Mouse (Mus musculus): ENCODE data around the gene Fer1l4.

The Fer1l4 gene

GRCm38 (mm10) chr2:156052816-156053215, at the start of gene Fer1l4:
TSS of gene Fer1l4 (minus strand) at chr2:156052947.
- no peak for DNase-seq (ENCODE audit: low spot score in 2 of 2)

GRCm38 (mm10) chr2:156091926-156092325, 39.2 kb upstream of the Fer1l4 start:
- no peak for DNase-seq (ENCODE audit: low spot score in 2 of 2)

GRCm38 (mm10) chr2:156089799-156090198, 37.1 kb upstream of the Fer1l4 start:
- no peak for DNase-seq (ENCODE audit: low spot score in 2 of 2)

- no peak for DNase-seq (ENCODE audit: low spot score in 2 of 2)
Observed at GRCm38 (mm10) chr2:156087391-156088110, 34.8 kb upstream of the Fer1l4 start.

- no peak for DNase-seq (ENCODE audit: low spot score in 2 of 2)
Observed at GRCm38 (mm10) chr2:156084541-156084940, 31.8 kb upstream of the Fer1l4 start.

- DNase-seq (ENCODE audit: low spot score in 2 of 2) = no peak
Observed at GRCm38 (mm10) chr2:156080391-156080790, 27.6 kb upstream of the Fer1l4 start.

- no peak for DNase-seq (ENCODE audit: low spot score in 2 of 2)
Observed at GRCm38 (mm10) chr2:156079674-156080073, 26.9 kb upstream of the Fer1l4 start.

GRCm38 (mm10) chr2:156079183-156079560, 26.4 kb upstream of the Fer1l4 start:
- no peak for DNase-seq (ENCODE audit: low spot score in 2 of 2)

GRCm38 (mm10) chr2:156078421-156079182, 25.9 kb upstream of the Fer1l4 start:
- no peak for DNase-seq (ENCODE audit: low spot score in 2 of 2)

- no peak for DNase-seq (ENCODE audit: low spot score in 2 of 2)
Observed at GRCm38 (mm10) chr2:156077461-156077860, 24.7 kb upstream of the Fer1l4 start.

GRCm38 (mm10) chr2:156073725-156074124, 21.0 kb upstream of the Fer1l4 start:
- DNase-seq (ENCODE audit: low spot score in 2 of 2) = no peak

GRCm38 (mm10) chr2:156071236-156071635, 18.5 kb upstream of the Fer1l4 start:
- no peak for DNase-seq (ENCODE audit: low spot score in 2 of 2)

- DNase-seq (ENCODE audit: low spot score in 2 of 2) = no peak
Observed at GRCm38 (mm10) chr2:156067916-156068315, 15.2 kb upstream of the Fer1l4 start.

GRCm38 (mm10) chr2:156066126-156066525, 13.4 kb upstream of the Fer1l4 start:
- no peak for DNase-seq (ENCODE audit: low spot score in 2 of 2)

GRCm38 (mm10) chr2:156065099-156066041, 12.6 kb upstream of the Fer1l4 start, which contains the start of gene Spag4:
TSS of gene Spag4 (plus strand) at chr2:156065175.
- DNase-seq (ENCODE audit: low spot score in 2 of 2) = peak in 1 of 2 experiments; percentile 46

- DNase-seq (ENCODE audit: low spot score in 2 of 2) = no peak
Observed at GRCm38 (mm10) chr2:156047929-156048328, 4.8 kb downstream of the Fer1l4 start.

GRCm38 (mm10) chr2:156042903-156043302, 9.8 kb downstream of the Fer1l4 start:
- DNase-seq (ENCODE audit: low spot score in 2 of 2) = no peak

GRCm38 (mm10) chr2:156039390-156039789, 13.4 kb downstream of the Fer1l4 start:
- DNase-seq (ENCODE audit: low spot score in 2 of 2) = no peak

- DNase-seq (ENCODE audit: low spot score in 2 of 2) = no peak
Observed at GRCm38 (mm10) chr2:156025482-156025881, 27.3 kb downstream of the Fer1l4 start.

- no peak for DNase-seq (ENCODE audit: low spot score in 2 of 2)
Observed at GRCm38 (mm10) chr2:156021765-156022164, 31.0 kb downstream of the Fer1l4 start.

- no peak for DNase-seq (ENCODE audit: low spot score in 2 of 2)
Observed at GRCm38 (mm10) chr2:156021219-156021618, 31.5 kb downstream of the Fer1l4 start.

GRCm38 (mm10) chr2:156018106-156018505, 34.6 kb downstream of the Fer1l4 start:
- no peak for DNase-seq (ENCODE audit: low spot score in 2 of 2)
